Mouse (Mus musculus): Measurements from ENCODE around the gene 4930583I09Rik. TPM values are rescaled to one million over a fixed set of nuclear protein-coding genes. Genes with fewer than 3 reads are reported as not detected.

4930583I09Rik gene
- polyA plus RNA-seq, 1 experiment from 2014 or later = not detected

DNA sequence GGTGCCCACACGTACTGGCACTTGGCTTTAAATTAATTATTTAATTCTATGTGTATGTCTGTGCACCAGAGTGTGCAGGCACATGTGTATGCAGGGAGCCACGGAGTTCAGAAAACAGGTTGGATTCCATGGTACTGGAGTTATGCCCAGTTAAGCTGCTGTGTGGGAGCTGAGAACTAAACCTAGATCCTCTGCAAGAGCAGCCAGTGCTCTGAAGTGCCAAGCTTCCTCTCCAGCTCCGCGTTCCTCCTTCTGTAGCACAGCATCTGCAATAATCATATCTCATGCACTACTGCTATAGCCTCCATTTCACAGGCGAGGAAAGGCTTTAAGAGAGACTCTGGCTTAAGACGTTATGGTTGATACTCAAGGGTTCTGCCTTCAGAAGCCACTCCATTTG is 22.3 kb downstream of the 4930583I09Rik start:
- no peak for ATAC-seq
- 87% methylated on average over 6 of the region's 6 CpGs for WGBS

DNA sequence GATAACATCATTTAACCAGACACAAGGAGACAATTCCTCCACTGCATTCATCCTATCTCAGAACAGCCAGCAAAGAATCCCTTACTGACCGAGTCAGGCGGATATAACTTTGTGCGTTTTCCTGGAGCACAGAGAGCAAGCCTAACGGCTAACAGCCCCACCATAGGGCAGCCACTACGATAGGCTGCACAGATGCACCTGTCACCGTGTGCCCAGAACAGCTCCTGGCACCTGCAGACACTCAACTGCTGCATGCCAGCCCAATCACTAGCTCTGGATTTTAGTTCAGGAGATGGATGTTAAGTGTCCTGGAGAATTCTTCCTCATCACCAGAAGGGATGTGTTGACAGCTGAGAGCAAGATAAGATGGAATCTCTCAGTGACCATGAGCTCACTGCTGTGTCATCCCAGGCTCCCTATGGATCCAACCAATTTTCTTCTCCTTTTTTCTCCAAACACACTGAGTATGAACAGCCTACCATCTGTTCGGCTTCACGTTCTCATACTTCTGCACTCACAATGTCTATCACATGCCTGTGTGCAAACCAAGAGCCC is 29.8 kb downstream of the 4930583I09Rik start:
- H3K27me3 ChIP-seq (replicated peaks; ENCODE audit: control insufficient read depth, insufficient read depth, low read length) = no peaks in the 10 kb centered on the region

More for the DNA sequence above, 22.3 kb downstream of the 4930583I09Rik start:
- Histone ChIP-seq H3K9me3 (replicated peaks; ENCODE audit: control insufficient read depth, low read length) (no peaks in the 10 kb centered on the region), H3K27ac (ENCODE audit: low read depth, low read length) (no peak overlapping the region), H3K4me1 (ENCODE audit: control insufficient read depth, insufficient read depth, low read length) (no peaks in the 10 kb centered on the region), H3K27me3 (replicated peaks; ENCODE audit: control insufficient read depth, insufficient read depth, low read length) (no peaks in the 10 kb centered on the region), H3K36me3 (ENCODE audit: control insufficient read depth, insufficient read depth, low read length) (no peaks in the 10 kb centered on the region), H3K4me2 (ENCODE audit: low read length) (no peak overlapping the region), H3K9ac (ENCODE audit: low read length) (no peak overlapping the region), H3K4me3 (ENCODE audit: low read depth, low read length) (no peak overlapping the region)
- DNase-seq (ENCODE audit: low spot score) = no peak

GRCm38 (mm10) chr17:64804375-64805124 is 31.3 kb downstream of the 4930583I09Rik start:
- Histone ChIP-seq H3K4me1 (ENCODE audit: control insufficient read depth, insufficient read depth, low read length) (no peaks in the 10 kb centered on the region), H3K27ac (ENCODE audit: low read depth, low read length) (no peak overlapping the region), H3K9ac (ENCODE audit: low read length) (no peak overlapping the region), H3K9me3 (replicated peaks; ENCODE audit: control insufficient read depth, low read length) (no peaks in the 10 kb centered on the region), H3K27me3 (replicated peaks; ENCODE audit: control insufficient read depth, insufficient read depth, low read length) (no peaks in the 10 kb centered on the region), H3K36me3 (ENCODE audit: control insufficient read depth, insufficient read depth, low read length) (no peaks in the 10 kb centered on the region), H3K4me2 (ENCODE audit: low read length) (no peak overlapping the region), H3K4me3 (ENCODE audit: low read depth, low read length) (no peak overlapping the region)
- DNase-seq (ENCODE audit: low spot score) (peak; percentile 61), ATAC-seq (peak; percentile 73)
- 26% methylated on average over 13 of the region's 13 CpGs for WGBS

More for the DNA sequence above, 29.8 kb downstream of the 4930583I09Rik start:
- no peaks in the 10 kb centered on the region for H3K36me3 ChIP-seq (ENCODE audit: control insufficient read depth, insufficient read depth, low read length)
- no peak overlapping the region for H3K4me3 ChIP-seq (ENCODE audit: low read depth, low read length)
- H3K4me1 ChIP-seq (ENCODE audit: control insufficient read depth, insufficient read depth, low read length) = no peaks in the 10 kb centered on the region
- ATAC-seq = no peak
- no peak for DNase-seq (ENCODE audit: low spot score)
- H3K4me2 ChIP-seq (ENCODE audit: low read length) = no peak overlapping the region
- no peak overlapping the region for H3K27ac ChIP-seq (ENCODE audit: low read depth, low read length)
- H3K9ac ChIP-seq (ENCODE audit: low read length) = no peak overlapping the region
- 80% methylated on average over 8 of the region's 8 CpGs for WGBS
- no peaks in the 10 kb centered on the region for H3K9me3 ChIP-seq (replicated peaks; ENCODE audit: control insufficient read depth, low read length)

GRCm38 (mm10) chr17:64802956-64803275 is 33.0 kb downstream of the 4930583I09Rik start:
- 42% methylated on average over 7 of the region's 7 CpGs for WGBS
- Histone ChIP-seq H3K4me2 (ENCODE audit: low read length) (no peak overlapping the region), H3K27ac (ENCODE audit: low read depth, low read length) (no peak overlapping the region), H3K9ac (ENCODE audit: low read length) (no peak overlapping the region), H3K36me3 (ENCODE audit: control insufficient read depth, insufficient read depth, low read length) (no peaks in the 10 kb centered on the region), H3K4me1 (ENCODE audit: control insufficient read depth, insufficient read depth, low read length) (no peaks in the 10 kb centered on the region), H3K9me3 (replicated peaks; ENCODE audit: control insufficient read depth, low read length) (no peaks in the 10 kb centered on the region), H3K27me3 (replicated peaks; ENCODE audit: control insufficient read depth, insufficient read depth, low read length) (no peaks in the 10 kb centered on the region), H3K4me3 (ENCODE audit: low read depth, low read length) (no peak overlapping the region)
- DNase-seq (ENCODE audit: low spot score) (no peak), ATAC-seq (no peak)

GRCm38 (mm10) chr17:64802168-64802955 is 33.5 kb downstream of the 4930583I09Rik start:
- H3K27ac ChIP-seq (ENCODE audit: low read depth, low read length) = no peak overlapping the region
- no peaks in the 10 kb centered on the region for H3K9me3 ChIP-seq (replicated peaks; ENCODE audit: control insufficient read depth, low read length)
- WGBS = 30% methylated on average over 11 of the region's 11 CpGs
- peak; percentile 36; the same call in 1 of the 2 replicates for ATAC-seq
- H3K4me3 ChIP-seq (ENCODE audit: low read depth, low read length) = no peak overlapping the region
- no peaks in the 10 kb centered on the region for H3K27me3 ChIP-seq (replicated peaks; ENCODE audit: control insufficient read depth, insufficient read depth, low read length)
- peak; percentile 56 for DNase-seq (ENCODE audit: low spot score)
- no peaks in the 10 kb centered on the region for H3K4me1 ChIP-seq (ENCODE audit: control insufficient read depth, insufficient read depth, low read length)
- H3K36me3 ChIP-seq (ENCODE audit: control insufficient read depth, insufficient read depth, low read length) = no peaks in the 10 kb centered on the region
- no peak overlapping the region for H3K9ac ChIP-seq (ENCODE audit: low read length)
- no peak overlapping the region for H3K4me2 ChIP-seq (ENCODE audit: low read length)

GRCm38 (mm10) chr17:64792623-64793022 is 43.2 kb downstream of the 4930583I09Rik start:
- Histone ChIP-seq H3K4me3 (ENCODE audit: low read depth, low read length) (no peak overlapping the region), H3K27ac (ENCODE audit: low read depth, low read length) (no peak overlapping the region), H3K9ac (ENCODE audit: low read length) (no peak overlapping the region), H3K4me2 (ENCODE audit: low read length) (no peak overlapping the region), H3K27me3 (replicated peaks; ENCODE audit: control insufficient read depth, insufficient read depth, low read length) (no peaks in the 10 kb centered on the region), H3K9me3 (replicated peaks; ENCODE audit: control insufficient read depth, low read length) (no peaks in the 10 kb centered on the region), H3K36me3 (ENCODE audit: control insufficient read depth, insufficient read depth, low read length) (no peaks in the 10 kb centered on the region), H3K4me1 (ENCODE audit: control insufficient read depth, insufficient read depth, low read length) (no peaks in the 10 kb centered on the region)
- DNase-seq (ENCODE audit: low spot score) (no peak), ATAC-seq (no peak)
- 81% methylated on average over 5 of the region's 5 CpGs for WGBS

DNA sequence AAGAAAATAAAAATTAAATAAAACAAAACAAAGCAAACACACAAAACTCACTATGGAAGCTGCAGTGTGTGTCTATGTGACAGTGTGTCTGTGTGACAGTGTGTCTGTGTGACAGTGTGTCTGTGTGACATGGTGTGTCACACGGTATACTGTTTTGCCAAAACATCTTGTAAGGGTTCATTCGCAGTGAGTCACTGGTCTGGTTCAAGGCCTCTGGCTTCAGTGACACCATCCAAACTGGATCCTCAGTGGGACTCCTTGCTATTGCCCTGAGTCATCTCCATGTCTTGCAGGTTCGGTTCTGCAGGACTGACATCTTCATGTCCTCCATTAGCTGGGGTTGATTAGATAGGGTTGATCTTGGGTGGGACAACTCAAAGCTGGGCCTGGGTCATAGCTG is 43.8 kb downstream of the 4930583I09Rik start:
- H3K4me3 ChIP-seq (ENCODE audit: low read depth, low read length) = no peak overlapping the region
- H3K27ac ChIP-seq (ENCODE audit: low read depth, low read length) = no peak overlapping the region
- no peaks in the 10 kb centered on the region for H3K9me3 ChIP-seq (replicated peaks; ENCODE audit: control insufficient read depth, low read length)
- H3K9ac ChIP-seq (ENCODE audit: low read length) = no peak overlapping the region
- ATAC-seq (no peak), DNase-seq (ENCODE audit: low spot score) (no peak)
- H3K4me2 ChIP-seq (ENCODE audit: low read length) = no peak overlapping the region
- H3K36me3 ChIP-seq (ENCODE audit: control insufficient read depth, insufficient read depth, low read length) = no peaks in the 10 kb centered on the region
- 96% methylated on average over 3 of the region's 3 CpGs for WGBS
- H3K4me1 ChIP-seq (ENCODE audit: control insufficient read depth, insufficient read depth, low read length) = no peaks in the 10 kb centered on the region
- H3K27me3 ChIP-seq (replicated peaks; ENCODE audit: control insufficient read depth, insufficient read depth, low read length) = no peaks in the 10 kb centered on the region

DNA sequence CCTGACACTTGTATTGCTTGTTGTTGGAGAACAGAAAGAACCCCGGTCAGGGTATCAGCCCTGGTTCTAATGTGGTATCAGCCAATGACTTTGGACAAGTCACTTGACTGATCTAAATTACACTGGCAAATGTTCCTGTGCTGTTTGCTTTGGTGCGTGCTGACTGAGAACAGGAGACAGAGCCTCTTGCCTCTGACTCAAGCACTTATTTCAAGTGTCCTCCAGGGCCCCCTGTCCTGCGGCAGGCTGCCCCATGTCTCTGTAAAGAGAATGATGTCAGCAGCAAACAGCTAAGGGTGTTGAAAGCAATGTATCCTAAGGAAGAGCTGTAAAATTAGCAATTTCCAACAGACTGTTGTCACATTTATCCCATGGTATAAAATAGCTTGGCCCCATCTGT is 46.7 kb downstream of the 4930583I09Rik start:
- H3K9me3 ChIP-seq (replicated peaks; ENCODE audit: control insufficient read depth, low read length) = no peaks in the 10 kb centered on the region
- no peaks in the 10 kb centered on the region for H3K27me3 ChIP-seq (replicated peaks; ENCODE audit: control insufficient read depth, insufficient read depth, low read length)
- H3K9ac ChIP-seq (ENCODE audit: low read length) = no peak overlapping the region
- H3K36me3 ChIP-seq (ENCODE audit: control insufficient read depth, insufficient read depth, low read length) = no peaks in the 10 kb centered on the region
- H3K4me3 ChIP-seq (ENCODE audit: low read depth, low read length) = no peak overlapping the region
- 75% methylated on average over 3 of the region's 3 CpGs for WGBS
- no peak for ATAC-seq
- no peaks in the 10 kb centered on the region for H3K4me1 ChIP-seq (ENCODE audit: control insufficient read depth, insufficient read depth, low read length)
- no peak overlapping the region for H3K4me2 ChIP-seq (ENCODE audit: low read length)
- no peak for DNase-seq (ENCODE audit: low spot score)
- H3K27ac ChIP-seq (ENCODE audit: low read depth, low read length) = no peak overlapping the region

DNA sequence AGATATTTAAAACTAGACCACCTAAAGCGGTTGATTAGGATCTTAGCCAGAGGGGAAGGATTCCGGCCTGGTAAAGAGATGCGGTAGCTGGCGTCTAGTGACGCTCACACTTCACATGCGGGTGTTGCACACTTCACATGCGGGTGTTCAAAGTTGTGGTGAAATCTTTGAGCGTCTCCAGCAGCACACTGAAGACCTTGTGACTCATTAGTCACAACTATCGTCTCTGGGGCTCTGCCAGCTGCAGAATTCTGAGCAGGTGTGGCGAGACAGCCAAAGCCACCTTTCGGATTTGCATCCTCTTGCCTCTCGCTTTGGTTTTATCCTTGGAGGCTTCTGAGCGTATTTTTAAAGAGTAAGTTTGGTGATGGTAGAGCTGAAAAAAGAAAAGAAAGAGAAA is 47.6 kb downstream of the 4930583I09Rik start:
- no peaks in the 10 kb centered on the region for H3K9me3 ChIP-seq (replicated peaks; ENCODE audit: control insufficient read depth, low read length)
- no peak overlapping the region for H3K4me2 ChIP-seq (ENCODE audit: low read length)
- DNase-seq (ENCODE audit: low spot score) (no peak), ATAC-seq (no peak)
- no peak overlapping the region for H3K4me3 ChIP-seq (ENCODE audit: low read depth, low read length)
- no peak overlapping the region for H3K9ac ChIP-seq (ENCODE audit: low read length)
- no peaks in the 10 kb centered on the region for H3K4me1 ChIP-seq (ENCODE audit: control insufficient read depth, insufficient read depth, low read length)
- 78% methylated on average over 13 of the region's 13 CpGs for WGBS
- no peaks in the 10 kb centered on the region for H3K36me3 ChIP-seq (ENCODE audit: control insufficient read depth, insufficient read depth, low read length)
- no peak overlapping the region for H3K27ac ChIP-seq (ENCODE audit: low read depth, low read length)
- no peaks in the 10 kb centered on the region for H3K27me3 ChIP-seq (replicated peaks; ENCODE audit: control insufficient read depth, insufficient read depth, low read length)

All from forebrain, embryonic 14.5 days (tissue).